Mouse (Mus musculus) G1E (cell line): ENCODE measurements around the gene Cabs1.

Experiments
- CTCF ChIP-seq: IDR thresholded peaks from 2 replicates; pipeline ENCODE4 v1.5.1; 2012; ENCODE audit warnings: low read depth, low read length, inconsistent platforms, mixed read lengths
- GATA1 ChIP-seq: IDR thresholded peaks from 2 replicates; pipeline ENCODE4 v1.6.1; 2012; ENCODE audit warnings: borderline replicate concordance, low read length, inconsistent platforms, mixed read lengths

- TF ChIP-seq CTCF = no peak
- TF ChIP-seq GATA1 = no peak
These were observed 36.7 kb upstream of the Cabs1 start for GRCm38 (mm10) chr5:87942515-87942914.
